Mouse (Mus musculus) stomach, postnatal 0 days (tissue): ENCODE measurements around the gene Zfp51.

Experiments
- CTCF ChIP-seq: IDR thresholded peaks from 2 replicates; pipeline ENCODE4 v1.5.1; 2016; ENCODE audit warnings: antibody characterized with exemption, low read depth, mild to moderate bottlenecking, moderate library complexity
- EP300 ChIP-seq: optimal IDR thresholded peaks from 2 replicates; pipeline ENCODE3; 2016; ENCODE audit warnings: antibody characterized with exemption

DNA sequence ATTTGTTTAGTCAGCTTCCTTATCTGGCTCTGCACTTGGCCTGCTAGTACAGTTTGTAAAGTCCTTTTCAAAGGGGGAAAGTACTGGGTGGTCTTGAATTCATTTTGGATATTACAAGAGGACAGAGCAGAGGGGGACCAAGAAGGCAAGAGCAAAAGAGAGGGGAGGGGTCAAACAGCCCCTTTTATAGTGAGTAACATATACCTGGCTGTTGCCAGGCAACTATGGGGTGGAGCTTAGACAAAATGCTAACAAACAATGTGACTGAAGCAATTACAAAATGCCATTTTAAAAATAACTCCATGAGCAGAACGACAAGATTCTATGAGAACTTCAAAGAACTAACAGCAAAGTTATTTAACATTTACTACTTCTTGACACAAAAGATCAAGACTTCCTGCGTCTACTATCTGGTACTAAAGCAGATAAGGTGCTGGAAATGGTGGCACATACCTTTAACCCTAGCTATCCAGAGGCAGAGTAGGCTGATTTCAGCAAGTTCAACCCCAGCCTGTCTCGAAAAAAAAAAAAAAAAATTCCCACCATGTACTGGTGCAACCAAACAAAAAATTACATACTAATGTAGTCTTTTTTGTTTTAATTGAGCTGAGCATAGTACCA lies 22.0 kb downstream of the Zfp51 start:
- TF ChIP-seq CTCF, result no peak
- TF ChIP-seq EP300, result no peak
